Mouse (Mus musculus) E14TG2a.4 (cell line): Measurements from ENCODE around the gene Tspan12.

Experiments
- CTCF ChIP-seq: conservative IDR thresholded peaks from 2 replicates; pipeline ENCODE4 v1.5.1; 2014; ENCODE audit warnings: low read length
- NANOG ChIP-seq: IDR thresholded peaks from 2 replicates; pipeline ENCODE4 v1.6.1; 2014; ENCODE audit warnings: borderline replicate concordance, low read length, mixed read lengths

DNA sequence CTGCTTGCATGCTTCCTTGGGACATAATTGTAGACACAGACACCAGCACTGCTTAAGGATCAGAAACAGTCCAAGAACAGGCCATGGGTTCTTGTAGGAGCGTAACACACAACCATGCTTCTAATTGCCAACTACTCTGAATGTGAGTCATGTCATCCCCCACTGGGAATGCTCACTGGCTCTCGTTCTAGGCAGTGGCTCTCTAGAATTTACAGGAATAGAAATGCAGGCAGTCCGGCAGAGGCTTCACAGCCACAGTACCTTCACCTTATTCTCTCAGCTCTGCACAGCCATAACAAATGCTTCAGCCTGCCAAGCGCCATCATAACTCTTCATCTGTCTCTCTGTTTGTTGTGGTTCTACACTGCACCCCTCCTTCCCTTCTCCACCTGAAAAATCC is 23.9 kb downstream of the Tspan12 start:
- TF ChIP-seq CTCF (no peak), NANOG (no peak)
